Mouse (Mus musculus) heart, adult 2 months (tissue): ENCODE data around the gene Ttc23l. TPM values are rescaled to one million over a fixed set of nuclear protein-coding genes. Genes with fewer than 3 reads are reported as not detected.
A peak's percentile ranks its signal among the peaks of the same experiment; 100 is the strongest.
"Not testable (repeated sequence)": the region's sequence is repeated elsewhere in the genome, so short reads cannot be mapped to it uniquely, and the experiment has no call there.

Experiments used
- DNase-seq, 2 experiments: peaks; one replicate each; pipeline ENCODE4 v3.0.0; 2021
- H3K27ac ChIP-seq: fragments of 200-600 bp; 2 replicates; pipeline ENCODE4 v1.8.1; 2022
- H3K27me3 ChIP-seq: fragments of 200-500 bp; 2 replicates; pipeline ENCODE4 v1.6.1; 2012; ENCODE audit warnings: mild to moderate bottlenecking, low read length, inconsistent platforms, mixed read lengths; ENCODE audit not compliant: control insufficient read depth, insufficient read depth
- H3K36me3 ChIP-seq: fragments of 200-500 bp; 2 replicates; pipeline ENCODE4 v1.6.1; 2012; ENCODE audit warnings: low read length, inconsistent platforms; ENCODE audit not compliant: control insufficient read depth, insufficient read depth
- H3K4me1 ChIP-seq: fragments of 200-500 bp; 2 replicates; pipeline ENCODE4 v1.6.1; 2011; ENCODE audit warnings: low read length; ENCODE audit not compliant: control insufficient read depth, insufficient read depth
- H3K4me3 ChIP-seq: fragments of 200-600 bp; 2 replicates; pipeline ENCODE4 v1.8.1; 2022
- H3K79me2 ChIP-seq: fragments of 200-500 bp; replicated peaks from 2 replicates; pipeline ENCODE4 v1.6.1; 2012; ENCODE audit warnings: mild to moderate bottlenecking, inconsistent platforms, low read length, moderate library complexity, mixed read lengths; ENCODE audit not compliant: control insufficient read depth, insufficient read depth
- H3K9ac ChIP-seq: fragments of 200-500 bp; 2 replicates; pipeline ENCODE4 v1.6.1; 2012; ENCODE audit warnings: low read depth, mild to moderate bottlenecking, control low read depth, inconsistent platforms, low read length, mixed read lengths
- CTCF ChIP-seq: fragments of 200-600 bp; IDR thresholded peaks from 2 replicates; pipeline ENCODE4 v1.8.1; 2022; ENCODE audit warnings: antibody characterized with exemption, mild to moderate bottlenecking, moderate library complexity
- EP300 ChIP-seq: fragments of 200-500 bp; IDR thresholded peaks from 2 replicates; pipeline ENCODE4 v1.6.1; 2011; ENCODE audit warnings: low read depth, low read length, control low read depth; ENCODE audit not compliant: insufficient read depth
- POLR2A ChIP-seq: fragments of 200-500 bp; IDR thresholded peaks from 2 replicates; pipeline ENCODE4 v1.6.1; 2011; ENCODE audit warnings: mild to moderate bottlenecking, low read depth, low read length, control low read depth; ENCODE audit not compliant: insufficient read depth
- WGBS: fragments of 180-500 bp; shearing (Covaris S2); methylation state at CpG from one replicate; pipeline ENCODE4 v1.1.7; 2018; 5-methylcytosine and 5-hydroxymethylcytosine counted together
- intact Hi-C: fragments of 180-260 bp; cut with DNase I; formaldehyde crosslinking; loops from one replicate; pipeline ENCODE4 v1.15.1; 2025
- polyA plus RNA-seq: library from polyadenylated mRNA; depleted of rRNA; stranded (reverse); fragments of >200 nt; gene quantifications from 2 replicates; pipeline ENCODE4 v1.2.3, GENCODE M21; 2012
- total RNA-seq, 2 experiments: library from RNA; stranded (reverse); gene quantifications; 2 replicates each; pipeline ENCODE4 v1.2.3; 2021

Gene Ttc23l
- total and polyA plus RNA-seq, 3 experiments = 0.12 TPM; not detected in 2

DNA sequence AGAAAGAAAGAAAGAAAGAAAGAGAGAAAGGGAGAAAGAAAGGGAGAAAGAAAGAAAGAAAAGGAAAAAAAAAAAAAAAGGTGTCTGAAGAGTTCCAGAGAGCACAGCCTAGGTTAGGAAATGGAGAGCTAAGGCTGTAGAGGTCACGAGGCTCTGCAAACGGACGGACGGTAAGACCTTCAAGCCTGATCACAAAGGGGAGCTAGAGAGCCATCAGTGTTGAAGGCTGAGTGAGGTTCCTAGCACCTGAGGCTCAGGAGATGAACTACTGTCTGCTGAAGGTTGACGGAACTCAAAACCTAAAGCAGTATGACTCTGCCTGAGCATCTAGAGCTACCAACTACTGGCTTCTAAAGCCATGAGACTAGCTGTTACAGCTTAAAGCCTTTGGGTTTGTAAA is 23.9 kb downstream of the Ttc23l start:
- Histone ChIP-seq H3K27ac (no peak overlapping the region), H3K9ac (no peak overlapping the region), H3K4me3 (no peak overlapping the region), H3K27me3 (no peaks in the 10 kb centered on the region), H3K79me2 (no peaks in the 10 kb centered on the region), H3K36me3 (no peaks in the 10 kb centered on the region), H3K4me1 (no peaks in the 10 kb centered on the region)
- 80% methylated on average over 5 of the region's 5 CpGs for WGBS
- TF ChIP-seq POLR2A = no peak
- no peak for TF ChIP-seq CTCF
- TF ChIP-seq EP300 = no peak
- intact Hi-C loops = no loop called here
- DNase-seq = no peak

DNA sequence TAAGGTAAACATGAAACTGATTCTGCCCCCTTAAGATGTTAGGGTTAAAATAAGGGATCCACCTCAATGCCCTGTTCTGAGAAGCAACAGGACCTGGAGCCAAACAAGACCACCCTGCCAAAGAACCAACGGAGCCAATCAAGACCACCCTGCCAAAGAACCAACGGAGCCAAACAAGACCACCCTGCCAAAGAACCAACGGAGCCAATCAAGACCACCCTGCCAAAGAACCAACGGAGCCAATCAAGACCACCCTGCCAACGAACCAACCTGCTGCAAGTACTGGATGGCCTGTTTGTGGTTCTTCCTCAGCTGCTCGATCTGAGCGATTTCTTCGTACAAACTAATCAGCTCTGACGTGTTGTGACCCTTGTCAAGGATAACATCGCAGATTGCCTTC is 25.1 kb downstream of the Ttc23l start:
- H3K9ac ChIP-seq, H3K27me3 ChIP-seq, H3K27ac ChIP-seq, H3K36me3 ChIP-seq, intact Hi-C loops, H3K79me2 ChIP-seq, H3K4me1 ChIP-seq, H3K4me3 ChIP-seq, DNase-seq: not testable (repeated sequence)
- WGBS = 84% methylated on average over 10 of the region's 10 CpGs

DNA sequence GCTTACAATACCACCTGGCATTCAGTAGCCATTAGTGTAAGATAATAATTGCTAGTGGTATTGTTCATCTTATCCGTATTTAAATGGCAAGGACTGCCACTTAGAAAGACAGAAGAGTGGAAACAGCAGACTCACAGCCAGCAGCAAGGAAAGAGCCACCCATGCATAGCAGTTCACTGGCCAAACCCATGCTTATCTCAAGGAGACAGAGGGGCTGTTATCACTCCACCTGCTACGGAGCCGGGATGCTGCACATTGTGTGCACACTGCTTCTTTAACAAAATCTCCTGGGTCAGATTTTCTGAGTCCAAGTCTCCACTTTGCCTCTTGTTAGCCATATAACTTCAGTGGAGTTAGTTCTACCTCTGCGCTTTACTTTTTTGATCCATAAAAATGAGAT is 27.1 kb downstream of the Ttc23l start:
- intact Hi-C loops = no loop called here
- Histone ChIP-seq H3K4me1 (no peaks in the 10 kb centered on the region), H3K27me3 (no peaks in the 10 kb centered on the region), H3K27ac (no peak overlapping the region), H3K9ac (no peak overlapping the region), H3K36me3 (no peaks in the 10 kb centered on the region), H3K4me3 (no peak overlapping the region), H3K79me2 (no peaks in the 10 kb centered on the region)
- WGBS = 41% methylated on average over 4 of the region's 4 CpGs
- TF ChIP-seq EP300 = no peak
- no peak for TF ChIP-seq CTCF
- no peak for TF ChIP-seq POLR2A
- no peak for DNase-seq

DNA sequence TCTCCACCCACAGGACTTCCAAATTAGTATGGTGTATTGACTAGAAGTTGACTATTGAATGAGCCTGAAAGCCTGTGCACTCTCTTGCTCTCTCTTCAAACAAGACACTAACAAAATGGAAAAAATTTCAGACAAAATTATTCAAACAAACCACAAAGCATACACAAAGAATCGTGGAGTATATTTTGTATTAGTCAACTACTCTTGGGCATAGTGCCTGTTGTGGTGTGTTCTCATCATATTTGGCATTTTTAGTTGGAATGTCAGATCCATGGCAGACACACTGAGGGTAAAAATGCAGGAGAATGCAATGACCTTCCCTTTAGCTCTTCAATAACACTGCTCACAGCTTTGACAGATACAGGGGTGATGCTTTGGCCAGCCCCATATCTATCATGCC is 32.6 kb downstream of the Ttc23l start:
- Histone ChIP-seq H3K4me3 (no peak overlapping the region), H3K36me3 (no peaks in the 10 kb centered on the region), H3K79me2 (no peaks in the 10 kb centered on the region), H3K27ac (no peak overlapping the region), H3K4me1 (no peaks in the 10 kb centered on the region), H3K9ac (no peak overlapping the region), H3K27me3 (no peaks in the 10 kb centered on the region)
- intact Hi-C loops = no loop called here
- TF ChIP-seq POLR2A (no peak), EP300 (no peak), CTCF (no peak)
- no peak for DNase-seq
- 64% methylated on average over 1 of the region's 1 CpGs for WGBS

DNA sequence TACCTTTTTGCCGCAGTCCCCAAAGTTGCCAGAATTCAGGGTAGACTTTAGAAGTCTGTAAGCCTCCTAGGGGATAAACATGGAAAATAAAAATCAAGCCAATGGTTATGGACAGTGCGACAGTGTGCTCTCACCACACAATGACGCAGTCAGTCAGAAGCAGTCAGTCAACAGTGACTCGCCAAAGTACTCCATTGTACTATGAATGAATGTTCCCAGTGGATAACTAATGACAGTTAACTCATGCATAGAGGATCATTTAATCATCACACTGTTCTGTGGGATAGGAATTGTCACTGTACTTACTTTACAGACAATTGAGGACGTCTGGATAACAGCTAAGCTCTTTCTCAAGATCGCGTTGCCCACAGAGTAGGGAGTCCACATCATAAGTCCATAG is 43.3 kb downstream of the Ttc23l start:
- intact Hi-C loops = no loop called here

DNA sequence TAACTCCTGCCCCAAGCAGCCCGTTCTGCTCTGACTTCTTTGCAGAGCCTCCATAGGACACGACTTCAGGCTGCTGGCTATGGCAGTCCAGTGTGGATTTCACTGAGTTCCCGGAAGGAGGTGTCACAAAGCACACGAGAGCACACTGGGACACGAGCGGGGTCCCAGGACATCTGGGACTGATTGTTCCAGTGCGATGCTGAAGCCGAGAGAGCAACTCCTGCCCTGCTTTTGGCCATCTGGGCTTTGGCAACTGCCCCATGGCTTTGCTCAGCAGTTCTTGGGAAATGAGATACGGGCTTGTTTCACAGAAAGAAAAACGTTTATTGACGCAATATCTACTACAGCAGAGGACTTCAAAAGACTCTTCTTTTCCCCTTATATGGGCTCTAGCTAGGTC is 52.4 kb downstream of the Ttc23l start:
- Histone ChIP-seq H3K9ac (no peak overlapping the region), H3K79me2 (no peaks in the 10 kb centered on the region), H3K27ac (no peak overlapping the region), H3K4me1 (no peaks in the 10 kb centered on the region), H3K27me3 (no peaks in the 10 kb centered on the region), H3K36me3 (no peaks in the 10 kb centered on the region), H3K4me3 (no peak overlapping the region)
- intact Hi-C loops = no loop called here
- WGBS = 40% methylated on average over 11 of the region's 11 CpGs
- TF ChIP-seq POLR2A (no peak), EP300 (no peak), CTCF (no peak)
- DNase-seq = peak; percentile 34 to 40

More for the DNA sequence above, 43.3 kb downstream of the Ttc23l start:
- Histone ChIP-seq H3K4me1 (no peaks in the 10 kb centered on the region), H3K27ac (no peak overlapping the region), H3K9ac (no peak overlapping the region), H3K79me2 (no peaks in the 10 kb centered on the region), H3K27me3 (no peaks in the 10 kb centered on the region), H3K36me3 (no peaks in the 10 kb centered on the region), H3K4me3 (no peak overlapping the region)
- DNase-seq = no peak
- WGBS = 85% methylated on average over 7 of the region's 7 CpGs
- TF ChIP-seq POLR2A (no peak), EP300 (no peak), CTCF (no peak)
